Mouse (Mus musculus) forebrain, postnatal 0 days (tissue): ENCODE measurements around the gene Oprl1. TPM values are rescaled to one million over a fixed set of nuclear protein-coding genes. Genes with fewer than 3 reads are reported as not detected.

Experiments used
- ATAC-seq: fragments of 200-750 bp; cut with Nextera tagmentation; 2 replicates; pipeline ENCODE4 v1.8.0; 2017; ENCODE audit warnings: mild to moderate bottlenecking, moderate library complexity
- DNase-seq: peaks from one replicate; pipeline ENCODE4 v3.0.0-alpha.2; 2015
- H3K27ac ChIP-seq: fragments of 300-500 bp; sonication (generic); 2 replicates; pipeline ENCODE4 v1.5.1; 2014; ENCODE audit warnings: low read depth, mild to moderate bottlenecking, antibody characterized with exemption, low read length, moderate library complexity, mixed read lengths
- H3K27me3 ChIP-seq: fragments of 300-500 bp; sonication (generic); 2 replicates; pipeline ENCODE4 v1.6.1; 2014; ENCODE audit warnings: mild to moderate bottlenecking, low read length, mixed read lengths; ENCODE audit not compliant: insufficient read depth
- H3K36me3 ChIP-seq: fragments of 300-500 bp; sonication (generic); 2 replicates; pipeline ENCODE4 v1.6.1; 2014; ENCODE audit warnings: mild to moderate bottlenecking, moderate library complexity; ENCODE audit not compliant: insufficient read depth
- H3K4me1 ChIP-seq: fragments of 300-500 bp; sonication (generic); 2 replicates; pipeline ENCODE4 v1.6.1; 2014; ENCODE audit warnings: antibody characterized with exemption; ENCODE audit not compliant: insufficient read depth
- H3K4me2 ChIP-seq: fragments of 300-500 bp; sonication (generic); 2 replicates; pipeline ENCODE4 v1.6.1; 2014; ENCODE audit warnings: low read depth, mild to moderate bottlenecking, moderate library complexity
- H3K4me3 ChIP-seq: fragments of 300-500 bp; sonication (generic); 2 replicates; pipeline ENCODE4 v1.5.1; 2014; ENCODE audit warnings: low read depth, low read length, mixed read lengths
- H3K9ac ChIP-seq: fragments of 300-500 bp; sonication (generic); 2 replicates; pipeline ENCODE4 v1.6.1; 2014; ENCODE audit warnings: mild to moderate bottlenecking
- H3K9me3 ChIP-seq: fragments of 300-500 bp; sonication (generic); 2 replicates; pipeline ENCODE4 v1.6.1; 2016; ENCODE audit warnings: low read length
- CTCF ChIP-seq: sonication (generic); IDR thresholded peaks from 2 replicates; pipeline ENCODE4 v1.5.1; 2016; ENCODE audit warnings: antibody characterized with exemption, control low read depth, low read depth
- WGBS: fragments of 180-500 bp; shearing (Covaris S2); extraction: QIAGEN DNeasy Blood & Tissue Kit; methylation state at CpG from one replicate; pipeline ENCODE4 v1.1.7; 2014; 5-methylcytosine and 5-hydroxymethylcytosine counted together
- polyA plus RNA-seq: library from polyadenylated mRNA; unstranded; fragments of >200 nt; fragmentation: Nextera tagmentation; extraction: Ambion mirVana; gene quantifications from 2 replicates; pipeline ENCODE4 v1.2.1, GENCODE M21; 2015
- total RNA-seq: library from RNA; depleted of rRNA; stranded (reverse); fragments of >200 nt; gene quantifications from 2 replicates; pipeline ENCODE4 v1.2.3, GENCODE M21; 2014

Gene Oprl1
- total and polyA plus RNA-seq, 2 experiments from 2014 or later, result 62.5 to 134 TPM

GRCm38 (mm10) chr2:181727659-181728262 is 12.9 kb downstream of the Oprl1 start:
- no peaks in the 10 kb centered on the region for H3K27me3 ChIP-seq
- no peak overlapping the region for H3K9ac ChIP-seq
- DNase-seq (no peak), ATAC-seq (peak; percentile 25; the same call in 1 of the 2 replicates)
- H3K9me3 ChIP-seq, result no peaks in the 10 kb centered on the region
- H3K4me3 ChIP-seq, result no peak overlapping the region
- WGBS, result 23% methylated on average over 9 of the region's 9 CpGs
- TF ChIP-seq CTCF, result no peak
- no peaks in the 10 kb centered on the region for H3K4me1 ChIP-seq
- no peak overlapping the region for H3K4me2 ChIP-seq
- peaks cover 15% of the 10 kb centered on the region; the same call in 1 of the 2 replicates for H3K36me3 ChIP-seq
- no peak overlapping the region for H3K27ac ChIP-seq

- ATAC-seq (no peak), DNase-seq (no peak)
- no peaks in the 10 kb centered on the region for H3K9me3 ChIP-seq
- 0 out of 2 replicates have a peak, but pooled peaks cover 8% of the 10 kb centered on the region for H3K36me3 ChIP-seq
- TF ChIP-seq CTCF, result no peak
- WGBS, result 68% methylated on average over 3 of the region's 3 CpGs
- no peak overlapping the region for H3K4me2 ChIP-seq
- no peak overlapping the region for H3K4me3 ChIP-seq
- no peak overlapping the region for H3K9ac ChIP-seq
- no peaks in the 10 kb centered on the region for H3K4me1 ChIP-seq
- H3K27me3 ChIP-seq, result no peaks in the 10 kb centered on the region
- H3K27ac ChIP-seq, result no peak overlapping the region
Measured at GRCm38 (mm10) chr2:181730051-181730450, 15.2 kb downstream of the Oprl1 start.

- no peak overlapping the region for H3K27ac ChIP-seq
- H3K9me3 ChIP-seq, result no peaks in the 10 kb centered on the region
- WGBS, result 84% methylated on average over 1 of the region's 1 CpGs
- no peak for TF ChIP-seq CTCF
- ATAC-seq, result no peak
- no peaks in the 10 kb centered on the region for H3K4me1 ChIP-seq
- H3K27me3 ChIP-seq, result no peaks in the 10 kb centered on the region
- no peak for DNase-seq
- no peak overlapping the region for H3K4me2 ChIP-seq
- H3K9ac ChIP-seq, result no peak overlapping the region
- no peaks in the 10 kb centered on the region for H3K36me3 ChIP-seq
- no peak overlapping the region for H3K4me3 ChIP-seq
Measured at GRCm38 (mm10) chr2:181752626-181753025, 37.8 kb downstream of the Oprl1 start.

- 66% methylated on average over 2 of the region's 2 CpGs for WGBS
- no peak overlapping the region for H3K27ac ChIP-seq
- H3K4me1 ChIP-seq, result peaks cover 11% of the 10 kb centered on the region
- TF ChIP-seq CTCF, result no peak
- no peak overlapping the region for H3K9ac ChIP-seq
- no peaks in the 10 kb centered on the region for H3K27me3 ChIP-seq
- no peak overlapping the region for H3K4me3 ChIP-seq
- no peaks in the 10 kb centered on the region for H3K9me3 ChIP-seq
- H3K36me3 ChIP-seq, result no peaks in the 10 kb centered on the region
- H3K4me2 ChIP-seq, result no peak overlapping the region
- DNase-seq (no peak), ATAC-seq (no peak)
Measured at GRCm38 (mm10) chr2:181758147-181758725, 43.4 kb downstream of the Oprl1 start.

- Histone ChIP-seq H3K4me2 (no peak overlapping the region), H3K4me3 (no peak overlapping the region), H3K9me3 (no peaks in the 10 kb centered on the region), H3K27me3 (no peaks in the 10 kb centered on the region), H3K36me3 (no peaks in the 10 kb centered on the region), H3K27ac (no peak overlapping the region), H3K9ac (no peak overlapping the region), H3K4me1 (peaks cover 18% of the 10 kb centered on the region)
- no peak for TF ChIP-seq CTCF
- ATAC-seq (peak; percentile 86), DNase-seq (peak; percentile 74)
- WGBS, result 12% methylated on average over 4 of the region's 4 CpGs
Measured at GRCm38 (mm10) chr2:181759041-181759440, 44.2 kb downstream of the Oprl1 start.

- peak within 1 kb of the TSS; percentile 26 for H3K4me2 ChIP-seq
- no peaks in the 10 kb centered on the region for H3K27me3 ChIP-seq
- no peak within 1 kb of the TSS; the same call in 1 of the 2 replicates for H3K9ac ChIP-seq
- no peaks in the 10 kb centered on the region for H3K36me3 ChIP-seq
- H3K9me3 ChIP-seq, result no peaks in the 10 kb centered on the region
- WGBS, result 12% methylated on average over 8 of the region's 8 CpGs
- H3K27ac ChIP-seq, result peak within 1 kb of the TSS; percentile 66
- no peak for TF ChIP-seq CTCF
- ATAC-seq, result no peak
- peak; percentile 56 for DNase-seq
- peak within 1 kb of the TSS; percentile 3; the same call in 1 of the 2 replicates for H3K4me3 ChIP-seq
- H3K4me1 ChIP-seq, result peaks cover 21% of the 10 kb centered on the region
Measured at GRCm38 (mm10) chr2:181763006-181763830, 48.4 kb downstream of the Oprl1 start, which contains the start of gene Myt1. TSS of gene Myt1 (plus strand) at chr2:181763332.
